Mouse (Mus musculus): ENCODE results near the gene Nupl1. TPM values are rescaled to one million over a fixed set of nuclear protein-coding genes. Genes with fewer than 3 reads are reported as not detected.

Nupl1 gene
- polyA plus RNA-seq, 1 experiment = not detected

DNA sequence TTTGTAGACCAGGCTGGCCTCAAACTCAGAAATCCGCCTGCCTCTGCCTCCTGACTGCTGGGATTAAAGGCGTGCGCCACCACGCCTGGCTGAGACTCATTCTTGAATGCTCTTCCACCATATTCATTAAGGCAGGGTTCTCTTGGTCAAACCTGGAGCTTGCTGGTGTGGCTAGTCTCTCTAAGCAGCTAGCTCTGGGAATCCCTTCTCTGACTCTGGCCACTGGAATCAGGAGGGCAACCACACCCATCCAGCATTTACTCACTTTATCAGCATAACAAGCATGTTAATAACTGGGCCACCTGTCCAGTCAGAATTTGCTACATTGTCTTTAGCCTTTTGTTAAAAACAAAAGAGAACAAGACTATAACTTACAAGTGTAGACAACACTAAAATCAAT is 33.6 kb downstream of the Nupl1 start:
- no peak for DNase-seq
- no peaks in the 10 kb centered on the region for H3K27me3 ChIP-seq (ENCODE audit: control insufficient read depth, insufficient read depth, low read length)
- TF ChIP-seq CTCF (IDR thresholded peaks at IDR 0.05; ENCODE audit: borderline replicate concordance, insufficient read depth, low read depth, low read length) (no peak), POLR2A (IDR thresholded peaks at IDR 0.05; ENCODE audit: borderline replicate concordance, insufficient read depth, low read length) (no peak)
- no peak overlapping the region for H3K27ac ChIP-seq (ENCODE audit: insufficient read depth, low read length)
- 96% methylated on average over 4 of the region's 4 CpGs for WGBS
- H3K4me3 ChIP-seq (replicated peaks; ENCODE audit: insufficient read depth, low read depth, low read length) = no peak overlapping the region
- no peaks in the 10 kb centered on the region for H3K4me1 ChIP-seq (ENCODE audit: control insufficient read depth, insufficient read depth, low read length)

DNA sequence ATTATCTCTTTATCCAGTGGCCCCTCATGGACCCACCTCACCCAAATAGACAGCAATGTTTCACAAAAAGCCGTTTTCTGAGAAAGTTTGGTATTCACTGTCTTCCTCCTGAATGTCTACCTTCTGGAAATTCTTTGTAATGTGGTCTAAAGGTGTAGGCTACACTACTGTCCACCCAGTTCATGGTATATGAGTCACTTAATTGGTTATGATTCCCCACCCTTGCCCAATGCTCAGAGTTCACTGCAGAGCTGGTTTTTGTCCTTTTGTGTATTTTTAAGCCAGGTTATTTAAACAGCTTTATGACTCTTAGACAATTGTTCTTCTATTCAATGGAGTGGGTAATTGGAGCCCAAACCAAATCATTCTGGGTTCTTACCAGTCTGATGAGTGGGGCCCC is 35.1 kb downstream of the Nupl1 start:
- Histone ChIP-seq H3K4me3 (replicated peaks; ENCODE audit: insufficient read depth, low read depth, low read length) (no peak overlapping the region), H3K27ac (ENCODE audit: insufficient read depth, low read length) (no peak overlapping the region), H3K27me3 (ENCODE audit: control insufficient read depth, insufficient read depth, low read length) (no peaks in the 10 kb centered on the region), H3K4me1 (ENCODE audit: control insufficient read depth, insufficient read depth, low read length) (no peaks in the 10 kb centered on the region)
- 95% methylated on average over 1 of the region's 1 CpGs for WGBS
- DNase-seq = no peak
- TF ChIP-seq POLR2A (IDR thresholded peaks at IDR 0.05; ENCODE audit: borderline replicate concordance, insufficient read depth, low read length) (no peak), CTCF (IDR thresholded peaks at IDR 0.05; ENCODE audit: borderline replicate concordance, insufficient read depth, low read depth, low read length) (no peak)

DNA sequence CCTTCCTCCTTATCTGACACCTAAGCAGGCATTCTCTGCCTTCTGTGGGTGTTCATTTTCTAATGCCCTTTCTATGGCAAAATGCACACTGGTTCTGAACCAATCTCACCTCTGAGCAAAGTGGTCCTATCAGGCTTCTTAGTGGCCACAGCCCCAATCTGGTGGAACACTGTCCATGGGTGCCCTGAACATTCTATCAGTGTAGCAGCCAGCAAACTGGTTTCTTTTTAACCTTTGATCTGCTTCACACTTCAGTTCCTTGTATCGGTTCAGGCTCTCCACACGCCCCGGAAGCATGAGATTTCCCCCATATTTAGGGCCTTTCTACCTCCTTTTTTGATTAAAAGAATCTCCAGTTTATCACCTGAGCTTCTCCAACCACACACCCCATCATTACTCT is 36.2 kb downstream of the Nupl1 start:
- no peaks in the 10 kb centered on the region for H3K27me3 ChIP-seq (ENCODE audit: control insufficient read depth, insufficient read depth, low read length)
- WGBS = 96% methylated on average over 3 of the region's 3 CpGs
- TF ChIP-seq CTCF (IDR thresholded peaks at IDR 0.05; ENCODE audit: borderline replicate concordance, insufficient read depth, low read depth, low read length) (no peak), POLR2A (IDR thresholded peaks at IDR 0.05; ENCODE audit: borderline replicate concordance, insufficient read depth, low read length) (no peak)
- no peak overlapping the region for H3K4me3 ChIP-seq (replicated peaks; ENCODE audit: insufficient read depth, low read depth, low read length)
- no peak for DNase-seq
- no peak overlapping the region for H3K27ac ChIP-seq (ENCODE audit: insufficient read depth, low read length)
- no peaks in the 10 kb centered on the region for H3K4me1 ChIP-seq (ENCODE audit: control insufficient read depth, insufficient read depth, low read length)

DNA sequence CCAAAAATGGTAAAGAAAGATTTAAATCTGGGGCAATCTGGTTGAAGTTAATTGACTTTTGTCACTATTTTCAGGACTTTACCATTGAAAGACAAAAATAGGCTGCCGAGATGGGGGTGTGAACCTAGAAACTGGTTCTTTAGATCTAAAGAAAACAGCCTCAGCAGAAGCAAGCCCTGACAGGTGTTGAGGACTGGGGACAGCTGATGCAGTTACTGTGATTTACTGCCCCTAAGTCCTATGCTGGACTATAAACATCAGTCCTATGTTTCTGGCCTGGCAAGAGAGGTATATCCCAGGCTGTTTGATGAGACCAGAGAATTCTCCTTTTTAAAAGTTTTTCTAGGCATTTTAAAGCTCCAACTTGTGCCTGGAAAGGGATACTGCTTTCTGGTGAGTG is 37.2 kb downstream of the Nupl1 start:
- TF ChIP-seq POLR2A (IDR thresholded peaks at IDR 0.05; ENCODE audit: borderline replicate concordance, insufficient read depth, low read length) = no peak
- TF ChIP-seq CTCF (IDR thresholded peaks at IDR 0.05; ENCODE audit: borderline replicate concordance, insufficient read depth, low read depth, low read length) = no peak
- Histone ChIP-seq H3K4me3 (replicated peaks; ENCODE audit: insufficient read depth, low read depth, low read length) (no peak overlapping the region), H3K27me3 (ENCODE audit: control insufficient read depth, insufficient read depth, low read length) (no peaks in the 10 kb centered on the region), H3K27ac (ENCODE audit: insufficient read depth, low read length) (no peak overlapping the region), H3K4me1 (ENCODE audit: control insufficient read depth, insufficient read depth, low read length) (no peaks in the 10 kb centered on the region)
- no peak for DNase-seq
- WGBS = 93% methylated on average over 1 of the region's 1 CpGs

DNA sequence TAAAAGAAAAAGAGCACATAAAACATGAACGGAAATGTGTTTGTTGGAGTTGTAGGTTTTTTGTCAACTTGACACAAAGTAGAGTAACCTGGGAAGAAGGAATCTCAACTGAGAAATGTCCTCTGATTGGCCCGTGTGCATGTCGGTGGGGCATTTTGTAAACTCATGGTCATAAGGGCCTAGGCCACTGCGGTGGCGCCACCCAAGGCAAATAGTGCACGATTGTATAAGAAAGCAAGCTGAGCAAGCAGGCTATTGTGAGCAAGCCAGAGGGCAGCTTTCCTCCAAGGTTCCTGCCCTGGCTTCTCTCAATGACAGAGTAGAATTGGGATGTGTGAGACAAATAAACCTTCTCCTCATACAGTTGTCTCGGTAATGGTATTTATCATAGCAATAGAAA is 42.1 kb downstream of the Nupl1 start:
- Histone ChIP-seq H3K27me3 (ENCODE audit: control insufficient read depth, insufficient read depth, low read length) (no peaks in the 10 kb centered on the region), H3K4me3 (replicated peaks; ENCODE audit: insufficient read depth, low read depth, low read length) (no peak overlapping the region), H3K4me1 (ENCODE audit: control insufficient read depth, insufficient read depth, low read length) (no peaks in the 10 kb centered on the region), H3K27ac (ENCODE audit: insufficient read depth, low read length) (no peak overlapping the region)
- WGBS = 95% methylated on average over 7 of the region's 7 CpGs
- TF ChIP-seq POLR2A (IDR thresholded peaks at IDR 0.05; ENCODE audit: borderline replicate concordance, insufficient read depth, low read length) = no peak
- no peak for TF ChIP-seq CTCF (IDR thresholded peaks at IDR 0.05; ENCODE audit: borderline replicate concordance, insufficient read depth, low read depth, low read length)
- no peak for DNase-seq

DNA sequence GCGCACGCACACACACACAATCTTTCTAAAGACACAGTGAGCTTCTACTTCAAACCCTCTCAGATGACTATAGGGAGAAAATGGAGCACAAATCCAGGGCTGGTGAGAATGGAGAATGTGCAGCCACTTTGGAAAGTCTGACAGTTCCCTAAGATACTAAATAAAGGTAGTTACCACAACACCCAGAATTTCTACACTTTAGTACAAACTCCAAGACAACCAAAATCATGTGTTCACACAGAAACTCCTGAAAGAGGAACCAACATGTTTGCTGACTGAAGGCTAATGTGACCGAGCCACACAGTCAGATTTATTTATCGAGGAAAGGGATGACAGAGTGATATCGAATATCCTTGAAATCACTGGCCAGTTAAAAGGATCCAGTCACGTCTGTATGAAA is 46.2 kb downstream of the Nupl1 start:
- Histone ChIP-seq H3K4me3 (replicated peaks; ENCODE audit: insufficient read depth, low read depth, low read length) (no peak overlapping the region), H3K27me3 (ENCODE audit: control insufficient read depth, insufficient read depth, low read length) (no peaks in the 10 kb centered on the region), H3K4me1 (ENCODE audit: control insufficient read depth, insufficient read depth, low read length) (no peaks in the 10 kb centered on the region), H3K27ac (ENCODE audit: insufficient read depth, low read length) (no peak overlapping the region)
- TF ChIP-seq CTCF (IDR thresholded peaks at IDR 0.05; ENCODE audit: borderline replicate concordance, insufficient read depth, low read depth, low read length) (no peak), POLR2A (IDR thresholded peaks at IDR 0.05; ENCODE audit: borderline replicate concordance, insufficient read depth, low read length) (no peak)
- WGBS = 92% methylated on average over 6 of the region's 6 CpGs
- no peak for DNase-seq

DNA sequence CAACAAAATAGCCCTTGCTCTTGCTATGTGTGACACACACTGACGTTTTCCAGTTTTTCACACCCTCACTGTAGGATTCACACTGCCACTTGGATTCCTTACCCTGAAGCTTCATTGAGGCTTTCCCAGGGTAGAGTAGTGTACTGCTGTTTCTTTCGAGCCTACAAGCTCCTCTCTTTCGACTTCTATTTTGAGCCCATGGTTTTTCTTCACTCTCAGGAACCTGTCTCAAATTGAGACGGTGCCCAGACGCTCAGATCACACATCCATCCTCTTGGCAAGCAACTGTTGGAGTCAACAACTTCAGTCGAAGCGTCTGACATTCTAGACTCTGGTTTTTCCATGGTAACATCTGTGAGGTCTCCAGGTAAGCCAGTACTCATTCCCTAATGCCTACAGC is 54.3 kb downstream of the Nupl1 start, which contains the start of gene Atp8a2:
TSS of gene Atp8a2 (minus strand) at position 296 of the 400 bp plus-strand sequence.
- no peak for DNase-seq
- WGBS = 51% methylated on average over 7 of the region's 7 CpGs
- Histone ChIP-seq H3K4me3 (replicated peaks; ENCODE audit: insufficient read depth, low read depth, low read length) (no peak within 1 kb of the TSS), H3K27ac (ENCODE audit: insufficient read depth, low read length) (no peak within 1 kb of the TSS), H3K4me1 (ENCODE audit: control insufficient read depth, insufficient read depth, low read length) (no peaks in the 10 kb centered on the region), H3K27me3 (ENCODE audit: control insufficient read depth, insufficient read depth, low read length) (no peaks in the 10 kb centered on the region)
- TF ChIP-seq POLR2A (IDR thresholded peaks at IDR 0.05; ENCODE audit: borderline replicate concordance, insufficient read depth, low read length) = no peak
- no peak for TF ChIP-seq CTCF (IDR thresholded peaks at IDR 0.05; ENCODE audit: borderline replicate concordance, insufficient read depth, low read depth, low read length)

DNA sequence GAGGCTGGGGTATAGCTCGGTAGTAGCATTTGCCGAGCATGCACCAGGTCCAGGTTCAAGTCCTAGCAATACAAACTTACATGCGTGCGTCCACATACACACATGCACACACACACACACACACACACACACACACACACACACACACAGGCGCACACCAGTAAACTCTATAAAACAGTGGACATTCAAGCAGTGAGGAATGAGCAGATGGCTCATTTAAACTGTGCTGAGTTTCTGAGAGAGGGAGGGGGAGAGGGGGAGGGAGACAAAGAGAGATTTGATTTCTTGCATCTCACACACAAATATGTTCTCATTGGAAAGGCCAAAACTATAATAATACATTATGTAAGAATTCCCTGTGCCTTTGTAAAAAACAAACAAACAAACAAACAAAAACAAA is 55.2 kb downstream of the Nupl1 start:
- DNase-seq = no peak
- 65% methylated on average over 5 of the region's 5 CpGs for WGBS
- Histone ChIP-seq H3K27ac (ENCODE audit: insufficient read depth, low read length) (no peak overlapping the region), H3K4me3 (replicated peaks; ENCODE audit: insufficient read depth, low read depth, low read length) (no peak overlapping the region), H3K4me1 (ENCODE audit: control insufficient read depth, insufficient read depth, low read length) (no peaks in the 10 kb centered on the region), H3K27me3 (ENCODE audit: control insufficient read depth, insufficient read depth, low read length) (no peaks in the 10 kb centered on the region)
- TF ChIP-seq POLR2A (IDR thresholded peaks at IDR 0.05; ENCODE audit: borderline replicate concordance, insufficient read depth, low read length) (no peak), CTCF (IDR thresholded peaks at IDR 0.05; ENCODE audit: borderline replicate concordance, insufficient read depth, low read depth, low read length) (no peak)

All from cerebellum, adult 2 months (tissue).